Mouse (Mus musculus) macrophage (primary cell): ENCODE measurements around the gene Ino80d. TPM values are rescaled to one million over a fixed set of nuclear protein-coding genes. Genes with fewer than 3 reads are reported as not detected.

Experiments
- H3K27ac ChIP-seq: fragments of 350-480 bp; formaldehyde crosslinking; 2 replicates; pipeline ENCODE4 v1.9.0; 2021
- H3K36me3 ChIP-seq: fragments of 350-480 bp; formaldehyde crosslinking; 2 replicates; pipeline ENCODE4 v1.9.0; 2021; ENCODE audit errors: inconsistent target
- H3K4me3 ChIP-seq: fragments of 350-480 bp; formaldehyde crosslinking; 2 replicates; pipeline ENCODE4 v1.9.0; 2021; ENCODE audit errors: inconsistent target
- H3K79me2 ChIP-seq: fragments of 350-480 bp; formaldehyde crosslinking; 2 replicates; pipeline ENCODE4 v1.9.0; 2021; ENCODE audit errors: inconsistent target
- WGBS: methylation state at CpG from one replicate; pipeline ENCODE4 v1.1.7; 2026; ENCODE audit warnings: inconsistent platforms; ENCODE audit not compliant: missing documents; 5-methylcytosine and 5-hydroxymethylcytosine counted together
- polyA plus RNA-seq: library from polyadenylated mRNA; stranded (reverse); fragments of 250-400 nt; gene quantifications from 3 replicates; pipeline ENCODE4 v1.2.4, GENCODE M21; 2018; ENCODE audit warnings: inconsistent platforms

Ino80d gene
- polyA plus RNA-seq, 1 experiment from 2014 or later = 6.5 TPM

- Histone ChIP-seq H3K4me3 (no peak overlapping the region), H3K36me3 (no peaks in the 10 kb centered on the region), H3K27ac (no peak overlapping the region), H3K79me2 (no peaks in the 10 kb centered on the region)
- 90% methylated on average over 10 of the region's 10 CpGs for WGBS
Measured at GRCm38 (mm10) chr1:62934752-62935329, 179.6 kb downstream of the Ino80d start.

- no peaks in the 10 kb centered on the region for H3K79me2 ChIP-seq
- H3K27ac ChIP-seq = no peak overlapping the region
- WGBS = 72% methylated on average over 9 of the region's 9 CpGs
- H3K4me3 ChIP-seq = no peak overlapping the region
- H3K36me3 ChIP-seq = no peaks in the 10 kb centered on the region
Measured at GRCm38 (mm10) chr1:62934100-62934513, 180.4 kb downstream of the Ino80d start.

GRCm38 (mm10) chr1:62933288-62934099 lies 181.0 kb downstream of the Ino80d start:
- H3K79me2 ChIP-seq = no peaks in the 10 kb centered on the region

GRCm38 (mm10) chr1:62929477-62929876 lies 185.0 kb downstream of the Ino80d start:
- Histone ChIP-seq H3K79me2 (no peaks in the 10 kb centered on the region), H3K36me3 (no peaks in the 10 kb centered on the region), H3K27ac (no peak overlapping the region), H3K4me3 (no peak overlapping the region)
- WGBS = 7% methylated on average over 7 of the region's 8 CpGs

More at GRCm38 (mm10) chr1:62933288-62934099, 181.0 kb downstream of the Ino80d start:
- Histone ChIP-seq H3K27ac (no peak overlapping the region), H3K36me3 (no peaks in the 10 kb centered on the region), H3K4me3 (no peak overlapping the region)
- WGBS = 79% methylated on average over 15 of the region's 15 CpGs

GRCm38 (mm10) chr1:62919219-62919618 lies 195.2 kb downstream of the Ino80d start:
- 95% methylated on average over 6 of the region's 6 CpGs for WGBS
- H3K36me3 ChIP-seq = no peaks in the 10 kb centered on the region
- no peaks in the 10 kb centered on the region for H3K79me2 ChIP-seq
- no peak overlapping the region for H3K4me3 ChIP-seq
- no peak overlapping the region for H3K27ac ChIP-seq

GRCm38 (mm10) chr1:62916609-62917008 lies 197.9 kb downstream of the Ino80d start:
- Histone ChIP-seq H3K36me3 (no peaks in the 10 kb centered on the region), H3K4me3 (no peak overlapping the region), H3K27ac (no peak overlapping the region), H3K79me2 (no peaks in the 10 kb centered on the region)
- WGBS = 86% methylated on average over 9 of the region's 9 CpGs

- Histone ChIP-seq H3K27ac (no peak overlapping the region), H3K36me3 (no peaks in the 10 kb centered on the region), H3K4me3 (no peak overlapping the region), H3K79me2 (no peaks in the 10 kb centered on the region)
- WGBS = 84% methylated on average over 6 of the region's 6 CpGs
Measured at GRCm38 (mm10) chr1:62914495-62914894, 200.0 kb downstream of the Ino80d start.

GRCm38 (mm10) chr1:62911426-62911825 lies 203.0 kb downstream of the Ino80d start:
- Histone ChIP-seq H3K27ac (no peak overlapping the region), H3K79me2 (no peaks in the 10 kb centered on the region), H3K4me3 (no peak overlapping the region), H3K36me3 (no peaks in the 10 kb centered on the region)
- 89% methylated on average over 7 of the region's 7 CpGs for WGBS

- H3K79me2 ChIP-seq = no peaks in the 10 kb centered on the region
- 77% methylated on average over 5 of the region's 5 CpGs for WGBS
- H3K4me3 ChIP-seq = no peak overlapping the region
- H3K27ac ChIP-seq = no peak overlapping the region
- H3K36me3 ChIP-seq = no peaks in the 10 kb centered on the region
Measured at GRCm38 (mm10) chr1:62909126-62909525, 205.3 kb downstream of the Ino80d start.

GRCm38 (mm10) chr1:62908508-62908907 lies 206.0 kb downstream of the Ino80d start:
- Histone ChIP-seq H3K27ac (no peak overlapping the region), H3K4me3 (no peak overlapping the region), H3K79me2 (no peaks in the 10 kb centered on the region), H3K36me3 (no peaks in the 10 kb centered on the region)
- 83% methylated on average over 6 of the region's 6 CpGs for WGBS

Other genes starting within 250 kb of the Ino80d start
- 300 to 616 TPM (median 554 TPM) in 3 replicates for gene Eef1b2, start 62.2 kb upstream of the Ino80d start, polyA plus RNA-seq
- gene Ndufs1, start 62.2 kb upstream of the Ino80d start, polyA plus RNA-seq = 58.7 to 68.9 TPM (median 67.2 TPM) in 3 replicates
- gene Gpr1, start 99.9 kb upstream of the Ino80d start, polyA plus RNA-seq = not detected in 3 replicates
- gene Zdbf2, start 158.6 kb upstream of the Ino80d start, polyA plus RNA-seq = not detected in 3 replicates